Mouse (Mus musculus) liver, adult 10 weeks (tissue): ENCODE data around the gene Kat5. TPM values are rescaled to one million over a fixed set of nuclear protein-coding genes. Genes with fewer than 3 reads are reported as not detected.

Experiments
- polyA plus RNA-seq: library from polyadenylated mRNA; stranded (reverse); fragments of 350-450 nt; fragmentation: Illumina TruSeq; extraction: RNeasy Lipid Tissue Mini Kit (QIAGEN cat#74804); gene quantifications from one replicate; pipeline ENCODE4 v1.2.3, GENCODE M21; 2014; ENCODE audit warnings: low read depth, low replicate concordance

Kat5 gene
- polyA plus RNA-seq = 7.2 TPM

GRCm38 (mm10) chr19:5609547-5610404 lies at the start of gene Kat5:
Gene Kat5 (minus strand): TSS chr19:5610237.

GRCm38 (mm10) chr19:5637069-5638047 lies 27.3 kb upstream of the Kat5 start, which contains the start of gene Rela:
Gene Rela (plus strand): TSS chr19:5637483.

GRCm38 (mm10) chr19:5601752-5602541 lies 8.1 kb downstream of the Kat5 start, which contains the start of gene Rnaseh2c:
Gene Rnaseh2c (plus strand): TSS chr19:5601873.

GRCm38 (mm10) chr19:5567534-5568469 lies 42.2 kb downstream of the Kat5 start, which contains the start of gene Ap5b1:
Gene Ap5b1 (plus strand): TSS chr19:5568025.

GRCm38 (mm10) chr19:5560457-5561041 lies 49.5 kb downstream of the Kat5 start, which contains the start of gene Ovol1:
Gene Ovol1 (minus strand): TSS chr19:5560646.

Other genes with a start within 250 kb of the Kat5 start
- 7.1 TPM for gene Eif1ad, start 243.5 kb downstream of the Kat5 start, polyA plus RNA-seq
- 7.5 TPM for gene Banf1, start 243.1 kb downstream of the Kat5 start, polyA plus RNA-seq
- gene Sart1, start 221.5 kb downstream of the Kat5 start, polyA plus RNA-seq = 4.6 TPM
- gene Tsga10ip, start 207.7 kb downstream of the Kat5 start, polyA plus RNA-seq = not detected
- 7.4 TPM for gene Drap1, start 185.3 kb downstream of the Kat5 start, polyA plus RNA-seq
- gene AI837181, start 185.1 kb downstream of the Kat5 start, polyA plus RNA-seq = 0.58 TPM
- gene Fosl1, start 162.7 kb downstream of the Kat5 start, polyA plus RNA-seq = not detected
- 0.11 TPM for gene Ccdc85b, start 152.3 kb downstream of the Kat5 start, polyA plus RNA-seq
- gene Fibp, start 149.6 kb downstream of the Kat5 start, polyA plus RNA-seq = 5.5 TPM
- gene Ctsw, start 141.7 kb downstream of the Kat5 start, polyA plus RNA-seq = not detected
- not detected for gene Efemp2, start 136.3 kb downstream of the Kat5 start, polyA plus RNA-seq
- 0.74 TPM for gene Mus81, start 121.8 kb downstream of the Kat5 start, polyA plus RNA-seq
- 109 TPM for gene Cfl1, start 119.8 kb downstream of the Kat5 start, polyA plus RNA-seq
- gene 1700020D05Rik, start 106.5 kb downstream of the Kat5 start, polyA plus RNA-seq = not detected
- 0.64 TPM for gene Snx32, start 99.7 kb downstream of the Kat5 start, polyA plus RNA-seq
- not detected for gene Ovol1, start 49.6 kb downstream of the Kat5 start, polyA plus RNA-seq
- gene Ap5b1, start 42.2 kb downstream of the Kat5 start, polyA plus RNA-seq = not detected
- 3.4 TPM for gene Rnaseh2c, start 8.4 kb downstream of the Kat5 start, polyA plus RNA-seq
- gene Rela, start 27.2 kb upstream of the Kat5 start, polyA plus RNA-seq = 2.4 TPM
- 0.16 TPM for gene Sipa1, start 53.5 kb upstream of the Kat5 start, polyA plus RNA-seq
- gene Map3k11, start 78.5 kb upstream of the Kat5 start, polyA plus RNA-seq = 0.16 TPM
- gene Pcnx3, start 78.7 kb upstream of the Kat5 start, polyA plus RNA-seq = 0.37 TPM
- gene Kcnk7, start 94.1 kb upstream of the Kat5 start, polyA plus RNA-seq = not detected
- gene Ehbp1l1, start 116.1 kb upstream of the Kat5 start, polyA plus RNA-seq = 0.69 TPM
- gene Fam89b, start 119.4 kb upstream of the Kat5 start, polyA plus RNA-seq = 0.45 TPM
- 0.32 TPM for gene Ltbp3, start 130.7 kb upstream of the Kat5 start, polyA plus RNA-seq
- 1.4 TPM for gene Scyl1, start 161.2 kb upstream of the Kat5 start, polyA plus RNA-seq